Mouse (Mus musculus) c-Kit-positive CD71-positive TER-119-positive erythroid progenitor cells, embryonic 14.5 days (primary cell): ENCODE measurements around the gene Mobp.

Source experiments
- DNase-seq: peaks from one replicate; pipeline ENCODE4 v3.0.0-alpha.2; 2013; ENCODE audit warnings: low spot score

Gene Mobp

DNA sequence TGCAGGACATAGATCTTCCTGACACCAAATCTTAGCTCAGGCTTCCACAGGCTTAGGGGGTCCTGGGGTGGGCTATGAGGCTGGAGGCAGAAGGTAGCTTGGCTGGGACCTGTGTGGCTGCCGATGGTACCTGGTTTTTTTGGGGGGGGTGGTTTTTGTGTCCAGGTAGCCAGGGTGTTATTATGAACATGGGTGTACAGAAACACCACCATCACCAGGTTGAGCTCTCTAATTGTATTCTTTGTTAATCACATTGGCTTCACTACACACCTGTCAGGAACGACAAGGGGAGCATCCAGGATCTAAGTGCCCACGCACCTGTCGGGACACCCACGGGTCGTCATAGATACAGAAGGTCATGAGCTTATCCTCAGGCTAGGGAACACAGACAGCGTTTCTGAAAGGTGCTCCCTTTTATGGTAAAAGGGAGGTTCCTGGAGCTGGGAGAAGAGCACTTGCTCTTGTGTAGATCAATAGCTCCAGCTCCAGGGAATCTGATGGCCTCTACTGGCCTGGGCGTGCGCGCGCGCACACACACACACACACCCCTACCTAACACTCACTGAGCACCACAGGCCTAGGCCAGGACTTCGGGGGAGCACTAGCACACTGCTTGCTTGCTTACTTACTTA is 14.9 kb upstream of the Mobp start:
- no peak for DNase-seq

DNA sequence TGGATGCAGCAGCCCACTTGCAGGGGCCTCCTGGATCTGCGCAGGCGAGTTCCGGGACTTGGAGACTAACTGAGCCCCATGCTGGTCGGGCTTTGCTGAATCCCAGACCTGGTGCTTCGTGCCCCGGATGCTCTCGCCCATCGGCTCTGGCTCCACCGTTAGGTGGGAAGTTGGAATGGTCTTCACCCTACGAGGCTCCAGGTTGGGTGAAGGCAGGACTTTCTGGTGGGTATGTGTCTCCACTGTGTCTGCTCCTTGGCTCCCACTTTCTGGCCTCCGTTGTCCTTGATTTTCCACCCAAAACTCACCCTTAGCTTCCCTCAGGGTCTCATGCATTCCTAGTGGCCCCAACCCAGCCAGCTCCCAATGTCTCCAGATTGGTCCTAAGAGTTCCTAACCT is 14.1 kb upstream of the Mobp start:
- DNase-seq = no peak

DNA sequence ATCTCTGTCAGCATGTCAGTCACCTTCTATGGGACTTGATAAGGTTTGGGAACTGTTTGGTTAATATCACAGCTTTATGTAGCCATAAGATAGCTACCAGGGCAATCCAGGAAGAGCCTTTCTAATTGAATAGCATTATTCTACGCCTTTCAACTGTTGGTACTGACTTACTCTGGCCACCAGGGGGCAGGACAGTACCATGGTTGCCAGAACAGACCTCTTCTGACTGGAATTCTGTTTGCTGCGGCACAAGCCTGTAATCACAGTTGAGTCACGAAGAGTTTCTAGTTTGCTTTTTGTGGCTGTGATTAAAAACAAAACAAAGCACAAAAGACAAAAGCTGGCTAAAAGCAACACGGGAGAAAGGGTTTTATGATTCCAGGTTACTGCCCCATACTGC is 8.9 kb upstream of the Mobp start:
- DNase-seq = peak; percentile 66

DNA sequence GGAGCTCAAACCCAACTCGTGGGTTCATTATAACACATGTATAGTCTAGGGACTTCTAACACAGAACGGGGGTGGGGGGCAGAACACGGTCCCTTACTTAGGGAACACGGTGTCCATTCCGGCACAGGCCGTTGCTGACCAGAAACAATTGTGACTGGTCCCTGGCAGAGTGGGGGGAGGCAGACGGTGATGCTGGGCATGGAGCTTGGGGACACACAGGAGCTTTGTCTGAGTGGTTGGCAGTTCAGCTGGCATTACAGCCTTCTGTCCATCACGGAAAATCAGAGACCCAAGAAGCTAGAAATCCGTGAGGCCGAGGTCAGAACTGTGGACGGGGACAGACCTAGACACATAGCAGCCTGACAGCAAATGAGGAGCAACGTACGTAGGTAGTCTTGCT is 5.0 kb upstream of the Mobp start:
- no peak for DNase-seq

DNA sequence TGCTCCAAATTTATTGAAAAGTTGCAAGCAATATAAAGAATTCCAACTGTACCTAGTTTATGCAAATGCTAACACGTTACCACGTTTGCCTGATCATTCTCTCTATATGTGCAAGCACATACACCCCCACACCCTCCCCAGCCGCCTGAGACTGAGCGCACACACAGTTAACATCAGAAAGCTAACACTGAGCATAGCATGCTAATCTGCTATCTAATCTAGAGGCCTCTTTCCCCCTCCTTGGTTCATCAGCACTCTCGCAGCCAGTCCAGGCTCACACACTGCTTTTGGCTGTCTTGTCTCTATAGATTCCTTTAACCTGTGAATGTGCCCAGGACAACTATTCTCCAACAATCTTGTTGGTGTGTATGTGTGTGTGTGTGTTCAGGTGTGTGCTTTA is 1.6 kb downstream of the Mobp start:
- no peak for DNase-seq

DNA sequence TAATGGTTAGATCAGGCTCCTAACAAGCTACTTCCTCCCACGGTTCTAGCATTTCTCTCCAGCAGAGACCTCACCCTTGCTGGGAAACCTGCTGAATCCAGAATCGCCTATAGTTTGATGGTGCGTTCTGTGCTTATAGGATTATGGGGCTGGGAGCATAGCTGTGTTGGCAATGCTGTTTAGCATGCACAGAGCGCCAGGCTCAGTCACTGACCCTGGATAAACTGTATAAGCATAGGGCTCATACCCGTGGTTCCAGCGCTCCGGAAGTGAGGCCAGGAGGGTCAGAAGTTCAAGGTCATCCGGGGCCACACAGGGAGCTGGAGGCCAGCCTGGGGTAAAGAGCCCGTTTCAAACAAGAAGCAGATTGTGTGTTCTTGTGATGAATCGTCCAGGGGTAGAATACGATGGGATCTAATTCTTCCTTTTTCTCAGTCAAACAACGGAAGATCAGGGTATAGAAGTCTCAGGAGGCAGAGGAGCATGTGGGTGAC is 2.4 kb downstream of the Mobp start:
- DNase-seq = no peak

DNA sequence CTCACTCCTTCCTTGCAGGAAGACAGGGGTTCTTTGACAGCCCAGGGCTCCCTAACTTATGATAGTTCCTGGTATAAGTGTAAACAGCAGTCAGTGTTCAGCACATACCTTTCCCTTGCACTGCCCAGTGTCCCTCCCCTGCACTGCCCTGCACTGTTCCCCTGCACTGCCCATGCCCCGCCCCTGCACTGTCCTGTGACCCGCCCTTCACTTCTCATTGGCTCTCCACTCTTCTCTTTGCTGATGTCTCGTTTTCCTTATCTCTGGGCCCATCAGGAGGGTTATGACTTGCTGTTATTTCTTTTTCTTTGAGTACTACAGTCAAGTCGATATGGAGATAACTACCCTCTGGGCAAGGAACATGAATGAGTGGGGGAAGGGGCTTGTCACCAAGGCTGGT is 8.5 kb downstream of the Mobp start:
- DNase-seq = no peak

DNA sequence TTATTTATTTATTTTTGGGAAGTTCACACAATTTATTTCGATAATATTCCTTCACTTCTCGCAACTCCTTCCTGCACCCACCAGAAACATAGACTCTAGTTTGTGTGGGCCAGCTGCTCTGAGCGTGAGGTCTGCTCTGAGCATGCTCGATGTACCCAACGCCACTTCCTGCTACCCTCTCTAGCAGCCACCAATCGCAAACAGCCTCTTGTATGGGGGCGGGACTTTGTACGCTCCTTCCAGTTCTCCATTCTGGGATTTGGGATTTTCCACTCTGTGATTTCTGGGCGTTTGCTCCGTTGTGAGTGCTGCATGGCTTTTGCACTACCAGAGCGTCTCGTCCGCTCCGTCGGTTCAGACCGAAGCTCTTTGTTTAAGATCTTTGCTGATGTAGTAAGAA is 14.4 kb downstream of the Mobp start:
- DNase-seq = no peak

DNA sequence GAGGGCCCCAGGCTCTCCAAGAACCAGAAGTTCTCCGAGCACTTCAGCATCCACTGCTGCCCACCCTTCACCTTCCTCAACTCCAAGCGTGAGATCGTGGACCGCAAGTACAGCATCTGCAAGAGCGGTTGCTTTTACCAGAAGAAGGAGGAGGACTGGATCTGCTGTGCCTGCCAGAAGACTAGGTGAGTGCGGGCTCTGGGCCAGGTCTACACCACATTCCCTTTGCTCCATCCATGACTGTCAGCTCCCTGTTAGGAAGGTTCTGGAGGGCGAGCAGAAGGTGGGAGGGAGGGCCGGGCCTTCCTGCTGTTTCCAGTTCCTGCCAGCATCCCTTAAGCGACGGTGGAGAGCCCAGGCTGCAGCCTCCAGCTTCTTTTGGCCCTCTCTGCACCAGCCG is 18.3 kb downstream of the Mobp start:
- no peak for DNase-seq

DNA sequence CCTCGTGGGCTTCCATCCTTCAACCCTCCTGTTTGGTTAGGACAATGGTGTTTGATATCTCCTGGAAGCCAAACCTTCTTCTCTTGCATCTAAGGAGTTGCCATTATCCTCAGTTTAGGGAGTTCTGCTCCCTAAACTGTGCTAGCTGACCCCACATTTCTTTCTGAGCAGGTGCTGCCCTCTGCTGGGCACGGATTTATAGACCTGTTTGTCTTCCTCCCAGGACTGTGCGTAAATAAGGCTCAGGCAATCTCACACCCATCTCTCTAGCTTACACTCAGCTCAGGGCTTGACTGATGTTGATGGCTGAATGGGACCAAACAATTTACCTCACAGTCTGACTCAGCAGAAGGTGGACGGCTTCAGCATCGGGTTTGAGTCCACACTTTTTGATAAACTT is 21.8 kb downstream of the Mobp start:
- peak; percentile 52 for DNase-seq

DNA sequence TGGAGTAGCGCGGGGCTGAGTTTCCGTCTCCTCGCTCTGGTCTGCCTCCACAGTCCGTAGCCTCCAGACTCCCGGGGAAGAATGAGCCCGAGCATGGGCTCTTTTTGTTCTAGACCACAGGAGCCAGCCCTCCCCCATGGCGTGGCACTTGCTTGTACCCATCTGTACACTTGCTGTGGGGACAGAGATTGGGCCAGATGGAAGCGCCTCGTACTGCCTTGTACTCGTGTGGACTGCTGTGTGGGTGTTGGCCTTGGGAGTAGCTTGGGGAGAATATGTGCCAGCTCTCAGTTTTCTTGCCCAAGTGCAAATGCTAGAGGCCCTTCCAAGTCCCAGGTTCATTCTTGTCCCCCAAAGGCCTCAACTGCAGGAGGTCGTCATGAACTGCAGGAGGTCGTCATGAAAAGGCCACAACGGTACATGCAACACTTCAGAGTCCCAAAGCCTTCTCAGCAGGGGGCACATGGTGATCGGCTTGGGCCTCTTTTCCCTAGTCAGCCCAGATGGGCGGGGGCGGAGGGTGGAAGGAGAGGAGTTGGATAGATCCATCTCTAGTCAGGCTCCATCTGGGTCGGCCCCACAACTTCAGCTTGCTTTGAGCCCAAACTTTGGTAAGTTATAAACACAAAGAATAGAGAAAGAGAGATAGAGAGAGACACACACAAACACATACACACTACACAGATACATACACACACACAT is 25.1 kb downstream of the Mobp start:
- no peak for DNase-seq

DNA sequence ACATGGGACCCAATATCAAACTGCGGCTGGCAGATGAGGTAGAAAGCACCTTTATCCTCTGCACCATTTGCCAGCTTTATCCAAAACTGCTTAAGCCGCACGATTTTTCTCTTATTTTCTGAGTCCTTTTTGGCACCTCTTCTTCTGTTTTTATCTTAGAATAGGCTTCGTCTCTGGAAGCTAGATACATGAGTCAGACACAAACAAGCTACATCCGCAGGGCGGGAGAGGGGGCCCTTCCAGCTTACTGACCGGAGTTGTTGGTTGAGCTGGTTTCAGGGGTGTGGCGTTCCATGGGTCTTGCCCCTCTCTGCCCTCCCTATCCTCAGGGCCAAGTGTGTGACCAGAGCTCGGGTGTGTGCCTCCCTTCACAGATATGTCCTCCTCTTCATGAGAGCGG is 29.3 kb downstream of the Mobp start:
- DNase-seq = no peak

DNA sequence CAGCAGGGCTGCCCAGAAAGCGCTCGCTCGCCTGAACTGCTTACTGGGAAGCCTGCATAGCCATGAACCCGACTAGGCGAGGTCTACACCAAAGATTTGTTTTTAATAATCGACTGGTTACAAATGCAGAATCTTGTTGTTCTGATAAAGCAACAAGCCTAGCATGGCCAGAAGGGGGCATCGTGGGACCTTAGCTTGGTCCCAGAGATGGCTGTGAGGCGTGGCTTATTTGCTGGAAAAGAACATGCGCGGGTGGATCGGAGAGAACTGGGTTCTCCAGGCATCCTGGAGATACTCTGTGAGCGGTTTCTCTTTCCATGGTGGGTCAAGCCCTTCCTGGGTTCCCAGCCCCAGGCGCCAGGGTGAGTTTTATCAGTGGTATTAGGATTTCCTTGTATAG is 35.0 kb downstream of the Mobp start:
- DNase-seq = no peak

DNA sequence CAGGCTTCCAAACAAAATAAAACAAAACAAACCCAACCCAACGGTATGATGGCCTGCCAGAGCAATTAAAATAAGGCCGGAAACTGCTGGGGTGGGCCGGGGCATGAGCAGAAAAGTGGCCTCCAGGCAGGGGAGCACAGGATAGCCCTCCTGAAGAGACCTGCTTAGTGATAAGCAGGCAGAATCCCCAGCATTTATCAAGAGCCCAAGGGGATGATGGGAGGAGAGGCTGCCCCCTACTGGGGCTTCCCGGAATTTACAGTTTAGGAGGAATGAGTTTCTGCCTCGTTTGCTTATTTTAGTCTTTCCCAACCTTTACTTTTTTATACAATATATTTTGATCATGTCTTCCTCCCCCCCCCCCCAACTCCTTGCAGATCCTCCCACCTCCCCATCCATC is 37.3 kb downstream of the Mobp start:
- peak; percentile 13 for DNase-seq

DNA sequence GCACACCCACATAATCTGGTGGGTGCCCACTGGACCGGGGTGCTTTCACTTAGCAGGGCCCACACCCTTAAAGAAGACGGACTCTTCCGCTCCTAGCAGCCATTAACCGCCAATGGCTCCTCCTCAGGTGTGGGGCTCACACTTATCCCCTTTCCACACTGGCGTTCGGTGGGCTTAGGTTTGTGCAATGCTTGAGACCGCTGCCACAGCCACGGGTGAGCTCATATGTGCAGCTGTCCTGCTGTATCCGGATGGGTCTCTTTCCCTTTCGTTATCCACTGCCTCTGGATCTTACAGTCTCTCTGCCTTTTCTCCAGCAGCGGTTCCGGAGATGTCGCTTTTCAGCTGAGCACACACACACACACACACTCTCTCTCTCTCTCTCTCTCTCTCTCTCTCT is 41.4 kb downstream of the Mobp start:
- no peak for DNase-seq

DNA sequence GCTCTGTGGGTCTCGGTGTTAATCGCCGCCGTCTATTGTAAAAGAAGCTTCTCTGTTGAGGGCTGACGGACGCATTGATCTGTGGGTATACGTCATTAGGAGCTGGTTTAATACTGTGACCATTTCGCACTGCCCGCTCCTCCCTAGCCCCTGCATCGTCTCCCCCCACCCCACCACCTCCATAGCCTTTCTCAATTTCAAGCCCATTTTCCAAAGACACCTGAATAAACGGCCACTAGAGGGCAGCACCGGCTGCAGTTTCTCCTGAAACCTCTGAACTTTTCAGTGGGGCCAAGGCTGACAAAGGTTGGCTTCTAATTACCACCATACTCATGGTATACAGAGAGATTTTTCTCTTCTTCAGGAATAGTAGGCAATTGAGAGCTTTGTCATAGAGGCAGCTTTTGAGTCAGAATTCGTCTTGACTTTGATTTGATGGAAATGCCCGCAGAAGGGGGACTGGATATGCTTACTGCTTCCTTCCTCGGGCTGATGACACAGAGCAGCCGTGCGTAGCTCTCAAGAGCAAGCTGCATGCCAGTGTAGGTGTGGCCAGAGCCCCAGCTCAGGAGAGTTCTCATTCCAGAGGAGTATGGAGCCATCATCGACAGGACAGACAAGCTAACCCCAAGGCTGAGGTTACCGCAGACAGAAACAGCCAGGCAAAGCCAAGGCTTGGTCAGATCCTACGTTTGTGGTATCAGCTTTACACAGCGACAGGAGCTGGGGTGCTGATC is 42.0 kb downstream of the Mobp start:
- peak; percentile 55 for DNase-seq

DNA sequence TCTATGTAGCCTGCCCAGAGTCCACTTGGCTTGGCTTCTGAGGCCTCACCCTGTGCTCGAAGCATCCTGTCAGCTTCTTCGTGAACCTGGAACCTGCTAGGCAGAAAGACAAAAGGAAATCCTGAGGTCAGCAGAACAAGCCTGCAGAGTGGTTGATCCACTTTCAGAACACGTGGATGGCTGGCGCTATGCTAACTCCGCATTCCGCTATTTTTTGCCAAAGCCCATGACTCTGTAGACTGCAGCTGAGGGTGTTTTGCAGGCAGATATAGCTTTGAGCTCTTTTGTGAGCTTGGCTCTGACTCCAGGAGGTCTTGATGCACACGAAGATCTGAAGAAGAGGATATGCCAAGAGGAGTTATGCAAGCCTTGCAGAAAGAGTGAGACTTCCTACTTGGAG is 43.2 kb downstream of the Mobp start:
- no peak for DNase-seq

DNA sequence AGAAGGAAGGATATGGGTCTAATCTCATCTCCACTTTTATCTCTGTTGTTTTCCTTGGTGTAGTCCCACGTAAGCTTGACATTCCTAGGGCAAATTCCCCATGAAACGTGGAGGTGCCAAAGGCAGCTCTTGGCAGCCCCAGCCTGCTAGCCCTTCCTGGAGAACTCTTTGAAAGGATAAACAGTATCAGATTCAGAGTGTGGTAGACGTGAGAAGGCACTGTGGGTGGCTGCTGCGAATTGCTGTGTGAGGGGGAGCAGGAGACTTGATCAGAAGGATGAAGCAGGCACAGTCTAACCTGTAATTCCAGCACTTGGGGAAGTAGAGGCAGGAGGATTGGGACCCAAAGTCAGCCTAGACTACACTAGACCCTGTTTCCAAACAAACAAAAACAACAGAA is 51.4 kb downstream of the Mobp start:
- DNase-seq = no peak

DNA sequence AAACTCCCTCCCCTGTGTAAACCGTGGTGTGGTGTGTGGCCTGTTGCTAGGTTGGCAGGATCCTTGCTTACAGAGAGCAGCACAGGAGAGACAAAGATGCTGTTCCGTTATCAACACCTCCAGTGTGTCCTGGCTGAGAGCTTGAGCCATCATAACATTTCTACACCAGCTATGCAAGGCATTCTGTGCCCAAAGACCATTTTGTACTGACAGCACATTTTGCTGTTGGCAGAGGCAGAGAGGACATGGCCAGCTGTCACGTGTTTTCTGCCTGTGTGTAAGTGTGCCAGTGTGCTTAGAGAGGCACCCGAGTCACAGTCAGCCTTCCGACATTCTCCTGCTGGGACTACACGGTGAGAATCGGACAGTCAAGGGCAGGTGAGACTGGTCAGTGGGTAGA is 52.2 kb downstream of the Mobp start:
- no peak for DNase-seq

DNA sequence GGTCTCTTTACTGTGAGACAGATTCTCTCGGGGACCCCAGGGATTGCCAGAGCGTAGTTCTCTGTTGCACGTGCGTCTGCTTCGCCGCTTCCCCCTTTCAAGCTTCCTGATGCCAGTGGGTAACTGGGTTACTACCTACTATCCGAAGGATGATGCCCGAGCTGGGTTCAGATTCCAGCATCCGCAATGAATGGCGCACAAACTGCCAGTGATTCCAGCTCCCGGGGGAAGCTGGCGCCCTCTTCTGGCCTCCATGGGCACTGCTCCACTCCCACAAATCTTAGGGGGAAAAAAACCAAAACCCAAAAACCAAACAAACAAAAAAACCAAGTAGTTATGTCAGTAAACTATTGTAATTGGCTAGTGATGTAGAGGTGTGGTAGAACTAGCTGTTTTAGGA is 53.2 kb downstream of the Mobp start:
- no peak for DNase-seq

DNA sequence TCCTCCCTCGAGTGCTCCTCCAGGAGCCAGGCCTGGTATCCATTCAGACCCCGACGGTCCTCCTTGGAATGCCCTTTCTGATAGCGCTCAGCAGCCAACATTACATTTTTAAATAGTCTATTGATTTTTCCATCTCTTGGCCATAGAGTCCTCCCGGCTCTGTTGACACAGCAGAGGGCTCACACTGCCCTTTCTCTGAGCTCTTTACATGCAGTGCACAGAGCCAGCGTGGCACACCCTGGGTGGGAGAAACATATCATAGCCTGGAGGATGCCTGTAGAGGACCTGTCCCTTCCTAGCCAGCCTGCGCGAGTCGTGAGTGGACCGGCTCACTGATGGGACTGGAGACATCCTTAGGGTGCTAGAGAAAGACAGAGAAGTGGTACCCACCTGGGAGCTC is 54.4 kb downstream of the Mobp start:
- DNase-seq = no peak

DNA sequence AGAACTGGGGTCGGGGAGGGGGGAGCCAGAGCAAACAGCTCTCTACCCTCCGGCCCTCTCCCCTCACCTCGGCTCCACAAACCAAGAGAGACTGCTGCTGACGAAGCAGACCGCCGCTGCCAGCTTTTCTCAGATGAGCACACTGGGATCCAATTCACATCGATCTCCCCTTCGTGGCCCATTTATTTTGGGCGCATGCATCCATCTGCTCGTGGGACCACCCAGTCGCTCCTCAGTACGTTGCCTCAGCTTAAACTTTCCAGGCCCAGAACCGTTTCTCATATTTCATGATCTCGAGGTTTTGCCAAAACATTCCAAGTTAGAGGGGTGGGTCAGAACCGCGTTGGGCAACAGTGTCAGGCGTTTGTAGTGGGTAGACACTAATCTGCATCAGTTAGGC is 57.4 kb downstream of the Mobp start:
- no peak for DNase-seq

DNA sequence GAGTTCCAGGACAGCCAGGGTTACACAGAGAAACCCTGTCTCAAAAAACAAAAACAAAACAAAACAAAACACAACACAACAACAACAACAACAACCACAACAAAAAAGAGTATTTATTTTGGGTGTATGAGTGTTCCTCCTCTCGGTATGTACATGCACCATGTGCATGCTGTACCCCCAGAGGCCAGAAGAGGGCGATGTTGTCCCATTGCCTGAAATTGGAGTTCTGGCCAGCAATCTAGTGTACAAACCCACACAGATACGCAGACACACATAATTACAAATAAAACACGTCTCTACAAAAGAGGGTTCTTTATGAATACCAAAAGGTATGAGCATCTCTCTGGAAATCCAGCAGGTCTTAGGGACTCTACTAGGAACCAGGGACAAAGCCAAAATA is 60.6 kb downstream of the Mobp start:
- DNase-seq = peak; percentile 2
